Mouse (Mus musculus) cortical plate, adult 2 months (tissue): ENCODE data around the gene Plcb3.

Experiments used
- CTCF ChIP-seq: fragments of 200-500 bp; IDR thresholded peaks from 2 replicates; pipeline ENCODE4 v1.5.1; 2011; ENCODE audit warnings: mild to moderate bottlenecking, control low read depth, low read length; ENCODE audit not compliant: insufficient read depth; ENCODE audit errors: extremely low read depth
- POLR2A ChIP-seq: fragments of 200-500 bp; IDR thresholded peaks from 2 replicates; pipeline ENCODE4 v1.6.1; 2011; ENCODE audit warnings: mild to moderate bottlenecking, low read length, control low read depth; ENCODE audit not compliant: insufficient read depth; ENCODE audit errors: extremely low read depth

GRCm38 (mm10) chr19:6979486-6980380, 3.5 kb upstream of the Plcb3 start:
- TF ChIP-seq CTCF (peak; percentile 16; the same call in 1 of the 2 replicates), POLR2A (peak; percentile 52; the same call in 1 of the 2 replicates)
